Mouse (Mus musculus): Measurements from ENCODE around the gene Rassf5. TPM values are rescaled to one million over a fixed set of nuclear protein-coding genes. Genes with fewer than 3 reads are reported as not detected.

The Rassf5 gene
- polyA plus RNA-seq, 1 experiment from 2014 or later = 1.4 TPM

GRCm38 (mm10) chr1:131246433-131247395 lies 1.7 kb upstream of the Rassf5 start:
- no peak overlapping the region for H3K27ac ChIP-seq
- WGBS = 18% methylated on average over 7 of the region's 7 CpGs
- peaks cover 23% of the 10 kb centered on the region for H3K4me1 ChIP-seq (replicated peaks)
- peak; percentile 35 for DNase-seq (ENCODE audit: low spot score)
- H3K4me3 ChIP-seq = no peak overlapping the region
- no peaks in the 10 kb centered on the region for H3K36me3 ChIP-seq
- peaks cover 73% of the 10 kb centered on the region for H3K27me3 ChIP-seq (ENCODE audit: insufficient read depth, poor library complexity, severe bottlenecking)
- no peaks in the 10 kb centered on the region for H3K9me3 ChIP-seq

- Histone ChIP-seq H3K9me3 (no peaks in the 10 kb centered on the region), H3K4me1 (replicated peaks) (peaks cover 23% of the 10 kb centered on the region), H3K4me3 (peak overlapping the region; percentile 70), H3K36me3 (no peaks in the 10 kb centered on the region), H3K27me3 (ENCODE audit: insufficient read depth, poor library complexity, severe bottlenecking) (peaks cover 81% of the 10 kb centered on the region), H3K27ac (no peak overlapping the region)
- DNase-seq (ENCODE audit: low spot score) = peak; percentile 45
- WGBS = 6% methylated on average over 9 of the region's 9 CpGs
These were observed 868 bp upstream of the Rassf5 start for GRCm38 (mm10) chr1:131245926-131246325.

- H3K36me3 ChIP-seq = no peaks in the 10 kb centered on the region
- WGBS = 1% methylated on average over 57 of the region's 57 CpGs
- no peak for DNase-seq (ENCODE audit: low spot score)
- H3K4me1 ChIP-seq (replicated peaks) = peaks cover 34% of the 10 kb centered on the region
- H3K4me3 ChIP-seq = peak overlapping the region; percentile 70
- H3K9me3 ChIP-seq = no peaks in the 10 kb centered on the region
- H3K27me3 ChIP-seq (ENCODE audit: insufficient read depth, poor library complexity, severe bottlenecking) = peaks cover 93% of the 10 kb centered on the region
- H3K27ac ChIP-seq = peak overlapping the region; percentile 79
These were observed 446 bp downstream of the Rassf5 start for GRCm38 (mm10) chr1:131244536-131245088.

- DNase-seq (ENCODE audit: low spot score) = no peak
- Histone ChIP-seq H3K36me3 (no peaks in the 10 kb centered on the region), H3K9me3 (no peaks in the 10 kb centered on the region), H3K4me1 (replicated peaks) (peaks cover 42% of the 10 kb centered on the region), H3K27ac (no peak overlapping the region), H3K27me3 (ENCODE audit: insufficient read depth, poor library complexity, severe bottlenecking) (peaks cover 92% of the 10 kb centered on the region), H3K4me3 (no peak overlapping the region)
- WGBS = 59% methylated on average over 6 of the region's 6 CpGs
These were observed 2.1 kb downstream of the Rassf5 start for GRCm38 (mm10) chr1:131242956-131243355.

- Histone ChIP-seq H3K4me3 (no peak overlapping the region), H3K4me1 (replicated peaks) (peaks cover 23% of the 10 kb centered on the region), H3K36me3 (no peaks in the 10 kb centered on the region), H3K9me3 (no peaks in the 10 kb centered on the region), H3K27ac (no peak overlapping the region), H3K27me3 (ENCODE audit: insufficient read depth, poor library complexity, severe bottlenecking) (peaks cover 59% of the 10 kb centered on the region)
- 63% methylated on average over 12 of the region's 12 CpGs for WGBS
- DNase-seq (ENCODE audit: low spot score) = no peak
These were observed 5.4 kb downstream of the Rassf5 start for GRCm38 (mm10) chr1:131239576-131240193.

GRCm38 (mm10) chr1:131238931-131239381 lies 6.1 kb downstream of the Rassf5 start:
- 73% methylated on average over 8 of the region's 8 CpGs for WGBS
- peaks cover 19% of the 10 kb centered on the region for H3K4me1 ChIP-seq (replicated peaks)
- no peak for DNase-seq (ENCODE audit: low spot score)
- H3K27me3 ChIP-seq (ENCODE audit: insufficient read depth, poor library complexity, severe bottlenecking) = peaks cover 52% of the 10 kb centered on the region
- no peak overlapping the region for H3K27ac ChIP-seq
- H3K9me3 ChIP-seq = no peaks in the 10 kb centered on the region
- H3K36me3 ChIP-seq = no peaks in the 10 kb centered on the region
- no peak overlapping the region for H3K4me3 ChIP-seq

GRCm38 (mm10) chr1:131236077-131236476 lies 9.0 kb downstream of the Rassf5 start:
- no peak for DNase-seq (ENCODE audit: low spot score)
- Histone ChIP-seq H3K27ac (no peak overlapping the region), H3K9me3 (no peaks in the 10 kb centered on the region), H3K4me1 (replicated peaks) (peaks cover 24% of the 10 kb centered on the region), H3K4me3 (no peak overlapping the region), H3K36me3 (no peaks in the 10 kb centered on the region), H3K27me3 (ENCODE audit: insufficient read depth, poor library complexity, severe bottlenecking) (peaks cover 23% of the 10 kb centered on the region)
- 70% methylated on average over 7 of the region's 7 CpGs for WGBS

GRCm38 (mm10) chr1:131233527-131233926 lies 11.5 kb downstream of the Rassf5 start:
- Histone ChIP-seq H3K36me3 (no peaks in the 10 kb centered on the region), H3K4me3 (no peak overlapping the region), H3K27ac (no peak overlapping the region), H3K9me3 (no peaks in the 10 kb centered on the region), H3K27me3 (ENCODE audit: insufficient read depth, poor library complexity, severe bottlenecking) (no peaks in the 10 kb centered on the region), H3K4me1 (replicated peaks) (0 out of 2 replicates have a peak, but pooled peaks cover 4% of the 10 kb centered on the region)
- DNase-seq (ENCODE audit: low spot score) = no peak
- 71% methylated on average over 12 of the region's 12 CpGs for WGBS

GRCm38 (mm10) chr1:131228659-131229058 lies 16.4 kb downstream of the Rassf5 start:
- H3K4me3 ChIP-seq = no peak overlapping the region
- H3K27ac ChIP-seq = no peak overlapping the region
- peaks cover 11% of the 10 kb centered on the region; the same call in 1 of the 2 replicates for H3K4me1 ChIP-seq (replicated peaks)
- H3K9me3 ChIP-seq = no peaks in the 10 kb centered on the region
- H3K36me3 ChIP-seq = no peaks in the 10 kb centered on the region
- no peak for DNase-seq (ENCODE audit: low spot score)
- 94% methylated on average over 5 of the region's 5 CpGs for WGBS
- no peaks in the 10 kb centered on the region for H3K27me3 ChIP-seq (ENCODE audit: insufficient read depth, poor library complexity, severe bottlenecking)

- no peak for DNase-seq (ENCODE audit: low spot score)
- 69% methylated on average over 7 of the region's 7 CpGs for WGBS
These were observed 16.8 kb downstream of the Rassf5 start for GRCm38 (mm10) chr1:131228225-131228624.

GRCm38 (mm10) chr1:131224848-131225471 lies 20.1 kb downstream of the Rassf5 start:
- H3K4me1 ChIP-seq (replicated peaks) = peaks cover 7% of the 10 kb centered on the region; the same call in 1 of the 2 replicates
- WGBS = 59% methylated on average over 12 of the region's 12 CpGs
- DNase-seq (ENCODE audit: low spot score) = no peak
- no peaks in the 10 kb centered on the region for H3K36me3 ChIP-seq
- H3K9me3 ChIP-seq = no peaks in the 10 kb centered on the region
- no peak overlapping the region for H3K4me3 ChIP-seq
- H3K27me3 ChIP-seq (ENCODE audit: insufficient read depth, poor library complexity, severe bottlenecking) = no peaks in the 10 kb centered on the region
- H3K27ac ChIP-seq = peak overlapping the region; percentile 23; the same call in 1 of the 2 replicates

More at GRCm38 (mm10) chr1:131228225-131228624, 16.8 kb downstream of the Rassf5 start:
- Histone ChIP-seq H3K9me3 (no peaks in the 10 kb centered on the region), H3K27me3 (ENCODE audit: insufficient read depth, poor library complexity, severe bottlenecking) (no peaks in the 10 kb centered on the region), H3K36me3 (no peaks in the 10 kb centered on the region), H3K4me3 (no peak overlapping the region), H3K4me1 (replicated peaks) (peaks cover 11% of the 10 kb centered on the region; the same call in 1 of the 2 replicates), H3K27ac (no peak overlapping the region)

GRCm38 (mm10) chr1:131223345-131223744 lies 21.7 kb downstream of the Rassf5 start:
- H3K27ac ChIP-seq = no peak overlapping the region
- no peaks in the 10 kb centered on the region for H3K9me3 ChIP-seq
- H3K36me3 ChIP-seq = no peaks in the 10 kb centered on the region
- peaks cover 7% of the 10 kb centered on the region; the same call in 1 of the 2 replicates for H3K4me1 ChIP-seq (replicated peaks)
- H3K27me3 ChIP-seq (ENCODE audit: insufficient read depth, poor library complexity, severe bottlenecking) = no peaks in the 10 kb centered on the region
- 90% methylated on average over 2 of the region's 2 CpGs for WGBS
- no peak overlapping the region for H3K4me3 ChIP-seq
- DNase-seq (ENCODE audit: low spot score) = no peak

Data from hindbrain, embryonic 10.5 days (tissue).